In the genomic region with DNA sequence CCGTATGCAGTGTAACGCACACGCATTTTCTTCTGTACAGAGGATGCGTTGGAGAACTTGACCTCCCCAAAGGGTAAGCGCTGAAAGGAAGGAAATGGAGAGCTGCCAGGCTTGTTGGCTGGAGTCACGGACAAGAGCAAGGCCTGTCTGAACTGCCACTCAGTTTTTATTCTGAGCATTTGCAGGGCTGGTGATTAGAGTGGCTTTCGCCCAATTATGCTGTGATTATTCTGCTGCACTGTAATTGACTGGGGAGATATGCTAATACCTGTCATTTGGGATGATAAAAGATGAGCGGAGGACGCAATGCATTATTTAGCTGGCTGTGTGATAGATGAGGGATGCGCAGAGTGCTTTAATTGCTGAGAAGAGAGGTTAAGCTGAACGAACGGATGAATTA, we compare ENCODE assay signal across 8 mouse cellular contexts.
A peak's percentile ranks its signal among the peaks of the same experiment; 100 is the strongest.
DNase-seq lines count a peak whose midpoint lies in the region; ATAC-seq lines count a peak whose summit lies in the region.

No protein-coding gene starts in this region.

- WGBS in lung, embryonic 16.5 days = 45% methylated on average over 12 of the region's 12 CpGs
- WGBS in heart, embryonic 16.5 days = 30% methylated on average over 12 of the region's 12 CpGs
- WGBS in neural tube, embryonic 15.5 days = 17% methylated on average over 12 of the region's 12 CpGs
- 78% methylated on average over 12 of the region's 12 CpGs for WGBS in liver, embryonic 12.5 days (ENCODE audit: insufficient replicate concordance)

- peak; percentile 24; the same call in 1 of the 2 replicates for ATAC-seq in lung, embryonic 16.5 days (ENCODE audit: low read depth)
- ATAC-seq in heart, embryonic 16.5 days (replicated peaks; ENCODE audit: extremely low read depth, insufficient read depth, low FRiP score) = peak; percentile 80
- peak; percentile 51; the same call in 1 of the 2 replicates for ATAC-seq in neural tube, embryonic 15.5 days (ENCODE audit: low FRiP score)
- ATAC-seq in liver, embryonic 12.5 days = no peak

- H3K9me3 ChIP-seq in lung, embryonic 16.5 days (ENCODE audit: control insufficient read depth, low read length) = no peaks in the 10 kb centered on the region
- no peaks in the 10 kb centered on the region for H3K9me3 ChIP-seq in heart, embryonic 16.5 days (replicated peaks; ENCODE audit: control insufficient read depth, low read length)
- H3K9me3 ChIP-seq in neural tube, embryonic 15.5 days (replicated peaks) = no peaks in the 10 kb centered on the region
- H3K9me3 ChIP-seq in liver, embryonic 12.5 days (replicated peaks) = no peaks in the 10 kb centered on the region

- no peaks in the 10 kb centered on the region for H3K27me3 ChIP-seq in lung, embryonic 16.5 days (ENCODE audit: control insufficient read depth, insufficient read depth, low read depth, low read length)
- no peaks in the 10 kb centered on the region for H3K27me3 ChIP-seq in heart, embryonic 16.5 days (ENCODE audit: control insufficient read depth, insufficient read depth, low read length)
- no peaks in the 10 kb centered on the region for H3K27me3 ChIP-seq in neural tube, embryonic 15.5 days (replicated peaks)
- no peaks in the 10 kb centered on the region for H3K27me3 ChIP-seq in liver, embryonic 12.5 days (replicated peaks)

- no peak overlapping the region for H3K4me2 ChIP-seq in lung, embryonic 16.5 days (ENCODE audit: low read depth, low read length)
- H3K4me2 ChIP-seq in heart, embryonic 16.5 days (ENCODE audit: low read depth, low read length) = peak overlapping the region; percentile 13
- peak overlapping the region; percentile 11 for H3K4me2 ChIP-seq in neural tube, embryonic 15.5 days
- H3K4me2 ChIP-seq in liver, embryonic 12.5 days = no peak overlapping the region

- no peaks in the 10 kb centered on the region for H3K36me3 ChIP-seq in lung, embryonic 16.5 days (ENCODE audit: control insufficient read depth, insufficient read depth, low read length)
- H3K36me3 ChIP-seq in heart, embryonic 16.5 days (ENCODE audit: control insufficient read depth, insufficient read depth) = no peaks in the 10 kb centered on the region
- no peaks in the 10 kb centered on the region for H3K36me3 ChIP-seq in neural tube, embryonic 15.5 days
- no peaks in the 10 kb centered on the region for H3K36me3 ChIP-seq in liver, embryonic 12.5 days

- H3K4me1 ChIP-seq in lung, embryonic 16.5 days (replicated peaks; ENCODE audit: control insufficient read depth, insufficient read depth, low read length) = peaks cover 25% of the 10 kb centered on the region
- H3K4me1 ChIP-seq in heart, embryonic 16.5 days (ENCODE audit: control insufficient read depth, insufficient read depth, low read length) = peaks cover 40% of the 10 kb centered on the region
- H3K4me1 ChIP-seq in neural tube, embryonic 15.5 days = peaks cover 54% of the 10 kb centered on the region
- H3K4me1 ChIP-seq in liver, embryonic 12.5 days = peaks cover 31% of the 10 kb centered on the region

- no peak overlapping the region for H3K4me3 ChIP-seq in lung, embryonic 16.5 days (ENCODE audit: low read length)
- no peak overlapping the region for H3K4me3 ChIP-seq in heart, embryonic 16.5 days (ENCODE audit: low read length)
- H3K4me3 ChIP-seq in neural tube, embryonic 15.5 days (replicated peaks) = no peak overlapping the region
- H3K4me3 ChIP-seq in liver, embryonic 12.5 days = no peak overlapping the region

- H3K27ac ChIP-seq in lung, embryonic 16.5 days (ENCODE audit: low read length) = no peak overlapping the region
- H3K27ac ChIP-seq in heart, embryonic 16.5 days (ENCODE audit: low read length) = peak overlapping the region; percentile 5; the same call in 1 of the 2 replicates
- H3K27ac ChIP-seq in neural tube, embryonic 15.5 days (replicated peaks) = peak overlapping the region; percentile 51
- H3K27ac ChIP-seq in liver, embryonic 12.5 days = no peak overlapping the region

- no peak overlapping the region for H3K9ac ChIP-seq in lung, embryonic 16.5 days (ENCODE audit: low read length)
- H3K9ac ChIP-seq in heart, embryonic 16.5 days (ENCODE audit: low read length) = no peak overlapping the region
- H3K9ac ChIP-seq in neural tube, embryonic 15.5 days (replicated peaks) = no peak overlapping the region
- no peak overlapping the region for H3K9ac ChIP-seq in liver, embryonic 12.5 days

- DNase-seq in lung, adult 18-20 months = no peak
- DNase-seq in cerebellum, adult 8-10 months = peak; percentile 67
- DNase-seq in frontal cortex, postnatal 10 days (ENCODE audit: low spot score in 2 of 2) = no peak
- DNase-seq in spleen, adult 12 weeks (ENCODE audit: low spot score) = no peak

Comparison
In these comparisons a context has a peak if more than half of its experiments do, and no peak if none do; other contexts are left out.
1. H3K27ac ChIP-seq: peak in heart, embryonic 16.5 days (single experiment) and neural tube, embryonic 15.5 days (single experiment); none in lung, embryonic 16.5 days (single experiment) and liver, embryonic 12.5 days (single experiment).
2. H3K4me2 ChIP-seq: peak in heart, embryonic 16.5 days (single experiment) and neural tube, embryonic 15.5 days (single experiment); none in lung, embryonic 16.5 days (single experiment) and liver, embryonic 12.5 days (single experiment).